Mouse (Mus musculus): Measurements from ENCODE around the gene D630045J12Rik. TPM values are rescaled to one million over a fixed set of nuclear protein-coding genes. Genes with fewer than 3 reads are reported as not detected.

Gene D630045J12Rik
- polyA plus RNA-seq, 1 experiment from 2014 or later, result 13.4 TPM

- Histone ChIP-seq H3K27me3 (ENCODE audit: control insufficient read depth, insufficient read depth, low read length) (no peaks in the 10 kb centered on the region), H3K36me3 (ENCODE audit: control insufficient read depth, insufficient read depth, low read length) (no peaks in the 10 kb centered on the region), H3K27ac (ENCODE audit: low read depth, low read length) (no peak overlapping the region), H3K9me3 (ENCODE audit: control insufficient read depth, low read length) (no peaks in the 10 kb centered on the region), H3K4me1 (replicated peaks; ENCODE audit: control insufficient read depth, insufficient read depth, low read length) (no peaks in the 10 kb centered on the region), H3K9ac (ENCODE audit: low read length) (no peak overlapping the region), H3K4me3 (ENCODE audit: low read depth, low read length) (no peak overlapping the region), H3K4me2 (ENCODE audit: low read depth, low read length, severe bottlenecking) (no peak overlapping the region)
- WGBS, result 73% methylated on average over 7 of the region's 7 CpGs
- DNase-seq (ENCODE audit: low spot score), result no peak
- no peak for ATAC-seq (replicated peaks; ENCODE audit: low FRiP score)
Observed at GRCm38 (mm10) chr6:38264466-38264865, 10.7 kb upstream of the D630045J12Rik start.

DNA sequence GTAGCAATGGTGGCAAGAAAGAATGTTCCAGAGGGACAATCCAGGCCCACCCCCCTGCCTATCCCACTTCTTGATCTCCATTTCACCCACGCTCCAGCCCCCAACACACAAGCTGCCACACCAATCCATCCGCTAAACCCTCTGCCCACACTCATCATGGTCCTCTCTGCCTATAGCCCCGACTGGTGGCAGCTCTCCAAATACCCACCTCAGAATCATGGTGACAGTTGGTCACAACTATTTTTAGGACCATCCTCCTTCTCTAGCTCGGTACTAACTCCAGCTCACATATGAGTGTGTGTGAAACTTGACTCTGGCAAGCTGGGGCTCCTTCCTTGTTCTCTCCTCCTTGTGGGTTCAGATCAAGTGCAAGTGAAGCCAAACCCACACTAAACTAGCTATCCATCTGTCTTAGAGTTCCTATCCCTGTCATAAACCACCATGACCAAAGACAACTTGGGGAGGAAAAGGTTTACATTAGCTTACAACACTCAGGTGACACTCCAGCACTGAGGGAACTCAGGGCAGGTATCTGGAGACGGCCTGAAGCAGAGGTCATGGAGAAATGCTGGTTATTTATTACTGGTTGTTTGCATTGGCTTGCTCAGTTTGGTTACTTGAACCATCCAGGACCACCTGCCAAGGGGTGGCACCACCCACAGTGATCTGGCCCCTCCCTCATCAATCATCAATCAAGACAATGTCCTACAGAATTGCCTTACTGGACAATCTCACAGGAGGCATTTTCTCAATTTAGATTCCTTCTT lies 9.8 kb upstream of the D630045J12Rik start:
- Histone ChIP-seq H3K27me3 (ENCODE audit: control insufficient read depth, insufficient read depth, low read length) (no peaks in the 10 kb centered on the region), H3K27ac (ENCODE audit: low read depth, low read length) (no peak overlapping the region), H3K9me3 (ENCODE audit: control insufficient read depth, low read length) (no peaks in the 10 kb centered on the region), H3K4me1 (replicated peaks; ENCODE audit: control insufficient read depth, insufficient read depth, low read length) (no peaks in the 10 kb centered on the region), H3K4me2 (ENCODE audit: low read depth, low read length, severe bottlenecking) (no peak overlapping the region), H3K36me3 (ENCODE audit: control insufficient read depth, insufficient read depth, low read length) (no peaks in the 10 kb centered on the region), H3K9ac (ENCODE audit: low read length) (no peak overlapping the region), H3K4me3 (ENCODE audit: low read depth, low read length) (no peak overlapping the region)
- WGBS, result 81% methylated on average over 5 of the region's 5 CpGs
- DNase-seq (ENCODE audit: low spot score), result no peak
- ATAC-seq (replicated peaks; ENCODE audit: low FRiP score), result no peak

GRCm38 (mm10) chr6:38261877-38262276 lies 8.1 kb upstream of the D630045J12Rik start:
- H3K36me3 ChIP-seq (ENCODE audit: control insufficient read depth, insufficient read depth, low read length), result no peaks in the 10 kb centered on the region
- no peaks in the 10 kb centered on the region for H3K4me1 ChIP-seq (replicated peaks; ENCODE audit: control insufficient read depth, insufficient read depth, low read length)
- H3K27me3 ChIP-seq (ENCODE audit: control insufficient read depth, insufficient read depth, low read length), result no peaks in the 10 kb centered on the region
- no peak overlapping the region for H3K4me2 ChIP-seq (ENCODE audit: low read depth, low read length, severe bottlenecking)
- H3K9ac ChIP-seq (ENCODE audit: low read length), result no peak overlapping the region
- H3K4me3 ChIP-seq (ENCODE audit: low read depth, low read length), result no peak overlapping the region
- WGBS, result 67% methylated on average over 4 of the region's 4 CpGs
- ATAC-seq (replicated peaks; ENCODE audit: low FRiP score), result no peak
- H3K9me3 ChIP-seq (ENCODE audit: control insufficient read depth, low read length), result no peaks in the 10 kb centered on the region
- H3K27ac ChIP-seq (ENCODE audit: low read depth, low read length), result no peak overlapping the region
- no peak for DNase-seq (ENCODE audit: low spot score)

- H3K4me1 ChIP-seq (replicated peaks; ENCODE audit: control insufficient read depth, insufficient read depth, low read length), result peaks cover 3% of the 10 kb centered on the region; the same call in 1 of the 2 replicates
- peaks cover 2% of the 10 kb centered on the region; the same call in 1 of the 2 replicates for H3K27me3 ChIP-seq (ENCODE audit: control insufficient read depth, insufficient read depth, low read length)
- no peak overlapping the region for H3K4me3 ChIP-seq (ENCODE audit: low read depth, low read length)
- no peak overlapping the region for H3K27ac ChIP-seq (ENCODE audit: low read depth, low read length)
- H3K9ac ChIP-seq (ENCODE audit: low read length), result no peak overlapping the region
- no peak overlapping the region for H3K4me2 ChIP-seq (ENCODE audit: low read depth, low read length, severe bottlenecking)
- no peaks in the 10 kb centered on the region for H3K9me3 ChIP-seq (ENCODE audit: control insufficient read depth, low read length)
- DNase-seq (ENCODE audit: low spot score), result no peak
- H3K36me3 ChIP-seq (ENCODE audit: control insufficient read depth, insufficient read depth, low read length), result no peaks in the 10 kb centered on the region
- WGBS, result 89% methylated on average over 8 of the region's 8 CpGs
- ATAC-seq (replicated peaks; ENCODE audit: low FRiP score), result no peak
Observed at GRCm38 (mm10) chr6:38257506-38257905, 3.7 kb upstream of the D630045J12Rik start.

GRCm38 (mm10) chr6:38256793-38257192 lies 3.0 kb upstream of the D630045J12Rik start:
- H3K27ac ChIP-seq (ENCODE audit: low read depth, low read length), result no peak overlapping the region
- DNase-seq (ENCODE audit: low spot score) (no peak), ATAC-seq (replicated peaks; ENCODE audit: low FRiP score) (no peak)
- WGBS, result 91% methylated on average over 4 of the region's 4 CpGs
- H3K4me2 ChIP-seq (ENCODE audit: low read depth, low read length, severe bottlenecking), result no peak overlapping the region
- no peaks in the 10 kb centered on the region for H3K9me3 ChIP-seq (ENCODE audit: control insufficient read depth, low read length)
- peaks cover 8% of the 10 kb centered on the region; the same call in 1 of the 2 replicates for H3K4me1 ChIP-seq (replicated peaks; ENCODE audit: control insufficient read depth, insufficient read depth, low read length)
- no peaks in the 10 kb centered on the region for H3K36me3 ChIP-seq (ENCODE audit: control insufficient read depth, insufficient read depth, low read length)
- H3K27me3 ChIP-seq (ENCODE audit: control insufficient read depth, insufficient read depth, low read length), result peaks cover 2% of the 10 kb centered on the region; the same call in 1 of the 2 replicates
- H3K9ac ChIP-seq (ENCODE audit: low read length), result no peak overlapping the region
- no peak overlapping the region for H3K4me3 ChIP-seq (ENCODE audit: low read depth, low read length)

DNA sequence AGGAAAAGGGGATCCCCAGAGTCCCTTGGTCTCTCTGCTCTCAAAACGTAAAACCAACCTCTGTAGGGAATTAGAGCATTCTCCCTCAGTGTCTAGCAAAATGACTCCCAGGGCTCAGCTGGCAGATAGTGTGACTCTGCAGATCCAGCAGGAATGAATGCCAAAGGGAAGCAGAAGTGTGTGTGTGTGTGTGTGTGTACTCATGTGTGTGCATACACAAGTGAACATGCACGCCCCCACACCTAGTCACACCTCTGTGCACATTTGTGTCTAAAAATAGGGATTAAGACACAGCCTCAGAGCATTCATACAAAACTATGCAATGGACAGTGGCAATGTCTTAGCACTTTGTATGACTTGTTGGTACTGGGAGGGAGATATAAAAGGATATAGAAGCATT lies 2.0 kb upstream of the D630045J12Rik start:
- ATAC-seq (replicated peaks; ENCODE audit: low FRiP score) (no peak), DNase-seq (ENCODE audit: low spot score) (no peak)
- peaks cover 12% of the 10 kb centered on the region; the same call in 1 of the 2 replicates for H3K4me1 ChIP-seq (replicated peaks; ENCODE audit: control insufficient read depth, insufficient read depth, low read length)
- 70% methylated on average over 2 of the region's 2 CpGs for WGBS
- H3K4me3 ChIP-seq (ENCODE audit: low read depth, low read length), result no peak overlapping the region
- H3K9me3 ChIP-seq (ENCODE audit: control insufficient read depth, low read length), result no peaks in the 10 kb centered on the region
- H3K27me3 ChIP-seq (ENCODE audit: control insufficient read depth, insufficient read depth, low read length), result peaks cover 2% of the 10 kb centered on the region; the same call in 1 of the 2 replicates
- H3K9ac ChIP-seq (ENCODE audit: low read length), result no peak overlapping the region
- no peaks in the 10 kb centered on the region for H3K36me3 ChIP-seq (ENCODE audit: control insufficient read depth, insufficient read depth, low read length)
- H3K4me2 ChIP-seq (ENCODE audit: low read depth, low read length, severe bottlenecking), result no peak overlapping the region
- no peak overlapping the region for H3K27ac ChIP-seq (ENCODE audit: low read depth, low read length)

GRCm38 (mm10) chr6:38252766-38253735 lies 758 bp downstream of the D630045J12Rik start:
- ATAC-seq (replicated peaks; ENCODE audit: low FRiP score), result no peak
- Histone ChIP-seq H3K27ac (ENCODE audit: low read depth, low read length) (peak overlapping the region; percentile 54), H3K9me3 (ENCODE audit: control insufficient read depth, low read length) (no peaks in the 10 kb centered on the region), H3K4me3 (ENCODE audit: low read depth, low read length) (peak overlapping the region; percentile 82), H3K4me2 (ENCODE audit: low read depth, low read length, severe bottlenecking) (peak overlapping the region; percentile 74), H3K4me1 (replicated peaks; ENCODE audit: control insufficient read depth, insufficient read depth, low read length) (peaks cover 12% of the 10 kb centered on the region; the same call in 1 of the 2 replicates), H3K9ac (ENCODE audit: low read length) (peak overlapping the region; percentile 97), H3K27me3 (ENCODE audit: control insufficient read depth, insufficient read depth, low read length) (peaks cover 2% of the 10 kb centered on the region; the same call in 1 of the 2 replicates), H3K36me3 (ENCODE audit: control insufficient read depth, insufficient read depth, low read length) (no peaks in the 10 kb centered on the region)
- no peak for DNase-seq (ENCODE audit: low spot score)
- WGBS, result 10% methylated on average over 19 of the region's 19 CpGs

DNA sequence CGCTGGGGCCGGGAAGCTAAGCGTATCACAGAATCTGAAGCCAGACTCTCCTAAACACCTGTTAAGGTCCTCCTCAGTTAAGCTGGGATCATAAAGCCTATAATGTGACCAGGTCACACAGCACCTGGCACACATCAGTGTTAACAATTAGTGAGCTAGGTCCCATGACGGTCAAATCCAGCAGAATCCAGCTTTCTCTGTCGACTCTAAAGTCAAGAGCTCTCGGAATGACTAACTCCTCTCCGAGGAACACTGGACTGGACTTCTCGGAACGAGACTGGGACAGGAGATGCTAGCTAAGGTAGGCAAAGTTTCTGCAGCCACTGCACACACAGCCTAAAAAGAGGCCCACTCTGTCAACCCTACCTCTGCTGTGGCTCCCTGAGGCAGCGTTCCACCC lies 1.7 kb downstream of the D630045J12Rik start:
- DNase-seq (ENCODE audit: low spot score), result no peak
- Histone ChIP-seq H3K4me2 (ENCODE audit: low read depth, low read length, severe bottlenecking) (peak overlapping the region; percentile 74; the same call in 1 of the 2 replicates), H3K36me3 (ENCODE audit: control insufficient read depth, insufficient read depth, low read length) (no peaks in the 10 kb centered on the region), H3K4me1 (replicated peaks; ENCODE audit: control insufficient read depth, insufficient read depth, low read length) (peaks cover 12% of the 10 kb centered on the region; the same call in 1 of the 2 replicates), H3K27ac (ENCODE audit: low read depth, low read length) (no peak overlapping the region), H3K9ac (ENCODE audit: low read length) (no peak overlapping the region; the same call in 1 of the 2 replicates), H3K4me3 (ENCODE audit: low read depth, low read length) (peak overlapping the region; percentile 82; the same call in 1 of the 2 replicates), H3K27me3 (ENCODE audit: control insufficient read depth, insufficient read depth, low read length) (peaks cover 2% of the 10 kb centered on the region; the same call in 1 of the 2 replicates), H3K9me3 (ENCODE audit: control insufficient read depth, low read length) (no peaks in the 10 kb centered on the region)
- 77% methylated on average over 10 of the region's 10 CpGs for WGBS
- no peak for ATAC-seq (replicated peaks; ENCODE audit: low FRiP score)
